Mouse (Mus musculus) lung, adult 2 months (tissue): ENCODE data around the gene Olfr53.

Experiments used
- CTCF ChIP-seq: fragments of 200-500 bp; IDR thresholded peaks from 2 replicates; pipeline ENCODE4 v1.5.1; 2011; ENCODE audit warnings: mild to moderate bottlenecking, low read length, control low read depth; ENCODE audit not compliant: insufficient read depth
- POLR2A ChIP-seq: fragments of 200-500 bp; IDR thresholded peaks from 2 replicates; pipeline ENCODE4 v1.6.1; 2011; ENCODE audit warnings: low read depth, mild to moderate bottlenecking, control low read depth, low read length, borderline replicate concordance; ENCODE audit errors: extremely low read depth

DNA sequence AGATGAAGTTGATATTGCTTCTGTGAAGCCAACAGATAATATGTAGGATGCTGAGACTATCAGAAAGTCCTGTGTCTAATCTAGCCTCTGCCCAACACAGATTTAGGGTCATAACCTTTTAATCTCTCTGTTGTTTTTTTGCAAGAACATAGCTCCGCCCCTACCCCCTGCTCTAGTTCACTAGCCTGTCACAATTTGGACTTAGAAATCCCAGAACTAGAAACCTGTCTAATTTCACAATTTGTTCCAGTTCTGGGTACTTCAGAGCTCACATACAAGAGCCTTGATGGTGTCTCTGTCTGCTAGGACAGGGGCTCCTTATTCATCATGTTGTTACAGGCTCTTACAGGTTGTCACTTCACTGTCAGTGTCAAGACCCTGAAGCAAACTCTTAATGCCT, 15.7 kb upstream of the Olfr53 start:
- TF ChIP-seq CTCF (no peak), POLR2A (no peak)
